Mouse (Mus musculus) C3H10T1/2 (cell line): ENCODE results near the gene Fndc5. TPM values are rescaled to one million over a fixed set of nuclear protein-coding genes. Genes with fewer than 3 reads are reported as not detected.

ENCODE experiments used
- polyA plus RNA-seq, 2 experiments: library from polyadenylated mRNA; unstranded; fragments of >200 nt; fragmentation: generic; extraction: Trizol; gene quantifications; one replicate each; pipeline ENCODE4 v1.2.1; 2012; ENCODE audit warnings: missing spikeins in 2 of 2

The Fndc5 gene
- under 1 TPM in 1 of 2 experiments, not detected in 1; 0.05 TPM for polyA plus RNA-seq

DNA sequence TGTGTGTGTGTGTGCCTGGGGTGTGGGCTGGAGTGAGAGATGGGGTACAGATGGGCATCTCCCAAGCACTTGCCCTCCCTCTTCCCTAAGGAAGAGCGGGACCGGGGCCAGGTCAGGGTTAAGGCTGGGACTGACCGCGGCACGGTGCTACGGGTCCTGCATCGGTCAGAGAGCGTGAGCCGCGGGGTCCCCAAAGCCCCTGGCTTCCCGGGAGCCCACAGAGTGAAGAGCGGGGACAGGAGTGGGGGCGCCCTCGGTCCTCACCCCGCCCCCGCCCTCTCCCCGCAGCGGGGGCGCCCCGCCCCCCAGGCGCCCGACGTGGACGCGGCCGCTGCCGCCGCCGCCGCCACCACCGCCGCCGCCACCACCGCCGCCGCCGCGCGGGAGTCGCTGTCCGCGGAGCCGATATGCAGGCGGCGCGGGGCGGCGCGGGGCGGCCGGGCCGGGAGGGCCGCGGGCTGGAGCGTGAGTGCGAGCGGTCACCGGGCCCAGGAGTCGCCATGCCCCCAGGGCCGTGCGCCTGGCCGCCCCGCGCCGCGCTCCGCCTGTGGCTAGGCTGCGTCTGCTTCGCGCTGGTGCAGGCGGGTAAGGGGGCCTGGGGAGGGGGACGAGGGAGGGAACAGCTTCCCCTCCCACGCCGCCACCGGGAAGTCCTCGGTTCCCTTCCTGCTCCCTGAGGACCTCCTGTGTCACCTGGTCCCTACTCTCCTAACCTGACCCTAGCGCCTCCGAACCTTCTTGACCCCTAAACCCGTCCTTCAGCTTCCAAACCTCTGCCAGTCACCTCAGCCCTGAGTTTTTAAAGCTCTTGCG, at the start of gene Fndc5:
Gene Fndc5, plus strand, starts transcription at position 421 of the 813 bp plus-strand sequence.

DNA sequence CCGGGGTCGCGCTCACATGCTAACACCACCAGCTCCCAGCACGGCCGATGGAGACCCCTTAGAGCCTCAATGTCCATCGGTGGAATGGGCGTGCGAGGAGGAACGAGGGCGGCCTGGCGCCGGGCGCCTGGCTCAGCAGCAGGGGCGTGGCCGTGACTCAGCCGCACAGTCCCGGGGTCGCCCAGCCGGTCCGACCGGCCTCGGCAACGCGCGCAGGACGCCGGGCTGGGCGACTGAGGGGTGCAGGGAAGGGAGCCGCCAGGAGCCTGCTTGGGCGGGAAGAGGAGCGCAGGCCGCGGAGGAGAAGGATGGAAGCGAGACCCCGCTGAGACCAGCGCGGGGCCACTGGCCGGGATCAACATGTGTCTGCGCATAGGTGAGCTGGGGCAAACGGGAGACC, 31.4 kb upstream of the Fndc5 start, which contains the start of gene Tmem54:
Gene Tmem54, plus strand, starts transcription at position 193 of the 400 bp plus-strand sequence.

DNA sequence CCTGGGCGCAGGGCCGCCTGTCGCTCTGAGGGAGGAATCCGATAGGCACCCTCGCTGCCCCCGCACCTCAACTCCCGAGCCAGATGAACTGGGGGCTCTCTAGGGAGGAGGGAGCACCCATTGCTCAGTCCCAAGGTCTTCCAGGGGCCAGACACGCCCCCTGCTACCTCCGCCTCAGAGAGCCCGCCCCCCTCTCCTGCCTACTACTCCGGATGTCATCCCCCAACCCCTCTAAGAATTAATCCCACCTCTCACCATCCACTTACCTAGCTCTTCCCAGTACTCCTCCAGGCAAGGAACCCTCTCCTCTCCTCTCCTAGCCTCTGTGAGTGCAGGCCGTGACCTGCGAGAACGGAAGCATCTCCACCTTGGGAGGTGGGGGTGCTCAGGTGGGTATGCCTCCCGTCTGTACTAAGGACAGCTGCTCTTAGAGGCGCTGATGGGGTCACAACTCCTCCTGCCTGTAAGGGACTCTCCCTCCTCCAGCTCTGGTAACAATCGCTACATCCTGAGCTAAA, 15.2 kb upstream of the Fndc5 start, which contains the start of gene Hpca:
Gene Hpca, minus strand, starts transcription at position 468 of the 518 bp plus-strand sequence.

DNA sequence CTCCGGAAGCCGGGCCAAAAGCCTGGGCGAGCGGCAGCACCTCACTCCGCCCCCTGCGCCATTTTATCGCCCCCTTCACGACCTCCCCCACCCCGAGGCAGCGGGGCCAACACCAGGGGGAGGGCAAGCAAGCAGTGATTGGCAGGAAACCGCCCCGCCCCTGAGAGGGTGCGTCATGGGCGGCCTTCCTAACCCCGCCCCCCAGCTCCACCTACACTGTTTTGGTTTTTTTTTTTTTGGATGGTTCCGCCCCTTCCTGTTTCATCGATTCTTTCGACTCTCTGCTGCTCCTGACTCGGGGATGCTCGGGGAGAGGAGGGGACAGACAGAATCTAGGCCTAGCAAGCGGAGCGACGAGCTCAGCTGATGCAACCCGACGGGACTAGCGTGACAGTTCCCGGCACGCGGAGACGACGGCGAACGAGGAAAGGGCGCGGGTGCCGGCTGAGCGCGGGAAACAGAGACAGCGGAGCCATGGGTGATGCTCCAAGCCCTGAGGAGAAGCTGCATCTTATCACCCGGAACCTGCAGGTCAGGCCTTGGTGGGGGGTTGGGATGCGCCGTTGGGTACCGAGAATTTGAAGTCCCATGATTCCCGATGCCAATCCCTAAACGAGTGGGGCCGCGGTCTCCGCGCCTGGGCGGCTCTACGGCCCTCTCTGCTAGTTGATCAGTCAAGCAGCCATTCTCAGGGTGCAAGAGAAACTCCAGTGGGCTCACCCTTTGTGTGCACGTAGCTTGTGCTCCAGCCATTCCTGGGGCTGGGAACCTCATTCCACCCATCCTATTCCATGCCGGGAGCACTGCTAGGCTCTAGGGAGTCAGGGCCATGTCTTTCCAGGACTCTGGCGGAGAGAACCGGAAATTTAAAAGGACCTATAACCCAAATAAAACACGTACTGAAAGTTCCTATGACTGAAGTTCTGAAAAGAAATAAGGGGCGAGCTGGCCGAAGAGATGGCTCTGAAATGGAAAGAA, 53.0 kb downstream of the Fndc5 start, which contains the start of the genes S100pbp and Yars:
Gene S100pbp, minus strand, starts transcription at position 186 of the 978 bp plus-strand sequence.
Gene Yars, plus strand, starts transcription at position 219 of the 978 bp plus-strand sequence.

Other genes with a start within 250 kb of the Fndc5 start
- gene Azin2, start 174.6 kb upstream of the Fndc5 start, polyA plus RNA-seq, result 10 to 100 TPM; 10.8 to 43.6 TPM
- 10 to 100 TPM; 50.7 to 70.7 TPM for gene Ak2, start 145.0 kb upstream of the Fndc5 start, polyA plus RNA-seq
- 10 to 100 TPM; 15.5 to 24.0 TPM for gene Rnf19b, start 78.7 kb upstream of the Fndc5 start, polyA plus RNA-seq
- not detected for gene Tmem54, start 31.5 kb upstream of the Fndc5 start, polyA plus RNA-seq
- under 1 TPM in 1 of 2 experiments, not detected in 1; 0.02 TPM for gene Hpca, start 15.0 kb upstream of the Fndc5 start, polyA plus RNA-seq
- gene S100pbp, start 52.7 kb downstream of the Fndc5 start, polyA plus RNA-seq, result 1 to 10 TPM in 1 of 2 experiments, under 1 TPM in 1; 0.56 to 8.2 TPM
- 10 to 100 TPM; 42.9 to 57.8 TPM for gene Yars, start 52.8 kb downstream of the Fndc5 start, polyA plus RNA-seq
- 10 to 100 TPM in 1 of 2 experiments, 1 to 10 TPM in 1; 7.0 to 19.9 TPM for gene C77080, start 124.4 kb downstream of the Fndc5 start, polyA plus RNA-seq
- gene Sync, start 150.6 kb downstream of the Fndc5 start, polyA plus RNA-seq, result 1 to 10 TPM in 1 of 2 experiments, under 1 TPM in 1; 0.04 to 1.4 TPM
- gene Rbbp4, start 198.4 kb downstream of the Fndc5 start, polyA plus RNA-seq, result 100 to 1,000 TPM in 1 of 2 experiments, 10 to 100 TPM in 1; 91.9 to 133 TPM
- gene Zbtb8os, start 198.7 kb downstream of the Fndc5 start, polyA plus RNA-seq, result 10 to 100 TPM in 1 of 2 experiments, 1 to 10 TPM in 1; 2.4 to 26.0 TPM
- 1 to 10 TPM; 1.4 to 8.8 TPM for gene Zbtb8a, start 241.1 kb downstream of the Fndc5 start, polyA plus RNA-seq